Mouse (Mus musculus) layer of hippocampus, postnatal 36 days (tissue): ENCODE results near the gene Wdr83. TPM values are rescaled to one million over a fixed set of nuclear protein-coding genes. Genes with fewer than 3 reads are reported as not detected.
A peak's percentile ranks its signal among the peaks of the same experiment; 100 is the strongest.

ENCODE experiments used
- DNase-seq, 2 experiments: peaks; one replicate each; pipeline ENCODE4 v3.0.0; 2022
- total RNA-seq, 2 experiments: library from RNA; stranded (reverse); gene quantifications; 2 replicates each; pipeline ENCODE4 v1.2.3; 2021

Gene Wdr83
- total RNA-seq, 2 experiments from 2014 or later, result 26.1 to 28.4 TPM

- peak; percentile 71 to 72 for DNase-seq
Measured at GRCm38 (mm10) chr8:85076993-85077392, 4.1 kb downstream of the Wdr83 start.

GRCm38 (mm10) chr8:85076001-85076400 lies 5.1 kb downstream of the Wdr83 start:
- no peak for DNase-seq

- DNase-seq, result no peak
Measured at GRCm38 (mm10) chr8:85074617-85075016, 6.5 kb downstream of the Wdr83 start.

- no peak for DNase-seq
Measured at GRCm38 (mm10) chr8:85074167-85074566, 6.9 kb downstream of the Wdr83 start.

DNA sequence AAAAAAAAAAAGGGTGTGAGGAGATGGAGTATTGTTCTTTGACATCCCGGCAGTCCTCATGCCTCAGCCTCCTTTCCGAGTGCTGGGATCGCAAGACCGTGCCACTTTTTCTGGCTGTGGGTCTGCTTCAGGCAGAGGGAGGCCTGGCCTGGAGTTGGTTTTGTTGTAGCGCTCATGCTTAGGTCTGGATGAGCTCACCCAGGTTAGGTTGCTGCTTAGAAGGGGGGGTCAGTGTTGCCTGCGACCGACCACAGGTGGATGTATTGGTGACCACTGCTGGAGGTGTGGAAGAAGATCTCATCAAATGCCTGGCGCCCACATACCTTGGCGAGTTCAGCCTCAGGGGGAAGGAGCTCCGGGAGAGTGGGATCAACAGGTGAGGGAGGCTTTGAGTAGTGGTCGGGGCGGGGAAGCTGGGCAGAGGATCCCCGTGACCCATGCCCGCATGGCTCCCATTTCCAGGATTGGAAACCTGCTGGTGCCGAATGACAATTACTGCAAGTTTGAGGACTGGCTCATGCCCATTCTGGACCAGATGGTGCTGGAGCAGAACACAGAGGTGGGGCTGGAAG lies 8.0 kb downstream of the Wdr83 start:
- no peak for DNase-seq

DNA sequence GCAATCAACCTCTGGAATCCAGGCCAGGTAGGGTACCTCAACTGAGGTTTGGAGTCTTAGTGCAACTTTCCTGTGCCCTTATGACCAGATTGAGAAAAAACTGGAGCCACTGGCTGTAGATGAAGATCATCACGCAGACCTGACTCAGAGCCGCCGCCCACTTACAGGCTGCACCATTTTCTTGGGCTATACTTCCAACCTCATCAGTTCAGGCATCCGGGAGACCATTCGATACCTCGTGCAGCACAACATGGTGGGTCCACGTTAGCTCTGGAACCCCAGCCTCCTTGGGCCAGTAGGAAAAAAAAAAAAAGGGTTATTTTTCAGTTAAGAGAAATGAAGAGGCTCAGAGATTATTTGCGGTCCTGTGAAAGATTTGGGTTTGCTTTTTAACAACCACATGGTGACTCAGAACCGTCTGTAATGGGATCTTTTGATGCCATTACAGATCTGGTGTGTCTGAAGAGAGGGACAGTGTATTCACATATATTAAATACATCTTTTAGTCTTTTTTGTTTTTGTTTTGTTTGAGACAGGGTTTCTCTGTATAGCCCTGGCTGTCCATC lies 8.7 kb downstream of the Wdr83 start:
- no peak for DNase-seq

GRCm38 (mm10) chr8:85071514-85072281 lies 9.4 kb downstream of the Wdr83 start, which contains the start of gene Dhps:
Dhps (plus strand) TSS chr8:85071757.
- DNase-seq, result peak; percentile 87 to 90

DNA sequence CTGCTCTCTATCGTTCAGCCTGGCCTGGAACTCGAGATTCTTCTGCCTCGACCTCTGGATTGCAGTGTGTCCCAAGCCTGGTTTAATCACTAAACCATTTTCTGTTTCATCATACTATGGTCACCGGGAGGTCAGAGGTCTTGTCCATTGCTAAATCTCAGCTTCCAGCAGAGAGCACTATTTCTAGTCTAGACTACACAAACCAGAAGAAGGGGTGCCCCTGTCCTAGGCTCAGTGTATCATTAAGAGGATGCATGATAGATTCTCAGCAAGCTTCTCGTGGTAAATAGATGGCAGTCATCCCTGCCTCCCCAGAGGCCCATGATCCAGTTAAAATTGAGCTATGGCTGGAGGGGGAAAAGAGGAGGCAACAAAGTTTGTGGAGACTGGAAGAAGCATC lies 10.1 kb downstream of the Wdr83 start:
- DNase-seq, result no peak

DNA sequence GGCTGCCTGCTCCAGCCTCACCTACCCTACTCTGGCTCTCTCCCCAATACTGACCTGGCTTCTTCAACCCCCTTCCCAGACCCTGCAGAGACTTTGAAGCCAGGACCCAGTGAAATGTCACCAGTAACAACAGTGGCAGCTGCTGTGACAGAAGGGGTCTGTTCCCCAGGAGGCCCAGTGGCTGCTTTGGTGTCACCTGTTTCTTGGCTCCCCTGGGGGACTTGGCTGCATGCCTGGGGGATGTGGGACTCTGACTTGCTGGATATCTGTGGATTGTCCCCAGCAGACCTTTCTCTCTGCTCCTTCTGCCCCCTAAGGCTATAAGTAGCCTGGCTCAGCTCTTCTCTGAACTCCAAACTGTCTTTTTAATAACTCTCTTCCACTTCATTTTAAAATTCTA lies 13.1 kb downstream of the Wdr83 start, which contains the start of gene Gm5741:
Gene Gm5741, minus strand, starts transcription at position 1 of the 400 bp plus-strand sequence.
- DNase-seq, result no peak

DNA sequence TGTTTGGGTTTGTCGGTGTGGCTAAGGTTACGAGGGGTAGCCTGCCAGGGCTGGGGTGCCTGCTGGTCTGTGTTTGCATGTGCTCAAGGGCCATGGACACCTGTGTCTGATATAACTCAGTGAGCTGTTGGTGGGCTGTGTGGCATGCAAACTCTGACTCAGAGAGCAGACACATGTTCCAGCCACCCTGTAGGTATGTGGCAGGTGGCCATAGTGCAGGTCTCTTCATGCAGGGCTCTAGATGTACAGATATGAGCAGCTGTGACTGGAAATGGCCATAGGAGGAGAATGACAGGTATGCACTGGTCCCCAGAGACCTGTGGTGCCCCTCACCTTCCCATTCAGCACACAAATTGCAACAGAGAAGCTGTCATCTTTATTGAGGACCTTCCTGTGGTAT lies 14.0 kb downstream of the Wdr83 start:
- DNase-seq, result no peak

DNA sequence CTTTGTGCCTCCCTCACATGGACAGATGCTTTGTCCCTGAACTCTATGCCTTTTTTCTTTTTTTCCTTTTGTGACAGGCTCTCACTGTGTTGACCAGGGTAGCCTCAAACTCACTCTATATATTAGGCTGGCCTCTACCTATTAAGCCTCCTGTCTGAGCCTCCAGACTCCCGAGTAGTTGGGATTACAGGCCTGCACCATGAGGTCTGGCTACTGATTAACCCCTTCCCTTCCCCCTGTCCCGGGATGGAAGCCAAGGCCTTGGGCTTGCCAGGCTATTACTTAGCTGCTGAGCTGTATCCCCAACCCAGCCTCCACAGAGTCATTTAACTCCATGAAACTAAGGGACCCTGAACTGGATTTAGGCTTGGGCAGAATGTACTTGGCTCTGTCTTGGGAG lies 15.9 kb downstream of the Wdr83 start:
- no peak for DNase-seq

DNA sequence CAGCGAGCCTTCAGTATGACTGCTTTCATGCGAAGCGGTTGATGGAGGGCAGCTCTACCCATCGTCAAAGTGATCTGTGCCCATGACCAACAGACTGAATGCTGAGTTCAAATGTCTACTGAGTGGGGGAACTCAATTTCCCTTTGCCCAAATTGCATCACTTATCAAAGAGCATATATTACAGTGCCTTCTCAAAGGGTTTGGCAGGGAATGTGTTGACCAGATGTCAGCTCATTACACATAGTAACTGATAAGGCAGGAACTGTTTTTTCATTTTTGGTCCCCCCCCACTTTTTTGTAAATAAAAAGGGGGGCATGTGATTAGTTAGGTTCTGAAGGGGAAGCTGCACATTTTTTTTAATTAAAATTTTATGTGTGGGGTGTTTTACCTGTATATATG lies 18.5 kb downstream of the Wdr83 start:
- DNase-seq, result no peak

GRCm38 (mm10) chr8:85059879-85060616 lies 21.1 kb downstream of the Wdr83 start, which contains the start of gene Fbxw9:
Fbxw9 (plus strand) TSS chr8:85060055.
- peak; percentile 87 to 88 for DNase-seq

DNA sequence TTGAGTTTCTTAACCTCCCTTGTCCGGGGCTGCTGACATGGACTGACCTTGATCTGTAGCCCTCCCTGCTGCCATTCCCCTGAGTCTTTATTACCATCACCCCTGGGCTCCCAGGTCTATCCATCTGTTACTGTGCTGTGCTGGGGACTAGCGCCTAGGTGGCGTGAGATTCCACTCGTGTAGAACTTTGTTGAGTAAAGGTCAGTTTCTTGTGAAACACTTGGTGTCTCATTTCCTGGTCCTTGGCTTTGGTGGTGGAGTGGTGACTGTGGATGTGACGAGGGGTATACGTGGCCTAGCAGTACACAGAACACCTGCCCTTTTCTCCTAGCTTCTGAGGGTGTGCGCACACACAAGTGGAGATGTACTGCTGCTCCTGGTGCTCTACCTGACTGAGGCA lies 23.7 kb downstream of the Wdr83 start:
- no peak for DNase-seq

- DNase-seq, result no peak
Measured at GRCm38 (mm10) chr8:85043619-85044018, 37.5 kb downstream of the Wdr83 start.

- peak; percentile 57 to 59 for DNase-seq
Measured at GRCm38 (mm10) chr8:85037681-85038531, 43.2 kb downstream of the Wdr83 start.

DNA sequence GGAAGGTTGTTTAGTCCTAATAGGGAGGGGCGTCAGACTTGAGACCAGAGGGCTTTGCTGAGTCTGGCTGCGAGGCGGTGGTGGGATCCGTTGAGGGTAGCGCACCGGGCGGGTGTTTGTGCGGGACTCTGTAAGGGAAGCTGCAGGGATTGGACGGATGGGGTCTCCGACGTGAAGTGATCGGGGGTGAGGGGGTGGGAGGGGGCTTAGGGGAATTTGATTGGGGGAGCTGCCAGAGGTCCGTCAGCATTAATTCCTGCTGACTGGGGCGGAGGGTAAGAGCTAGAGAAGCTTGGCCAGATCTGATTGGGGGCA lies 43.8 kb downstream of the Wdr83 start:
- no peak for DNase-seq

DNA sequence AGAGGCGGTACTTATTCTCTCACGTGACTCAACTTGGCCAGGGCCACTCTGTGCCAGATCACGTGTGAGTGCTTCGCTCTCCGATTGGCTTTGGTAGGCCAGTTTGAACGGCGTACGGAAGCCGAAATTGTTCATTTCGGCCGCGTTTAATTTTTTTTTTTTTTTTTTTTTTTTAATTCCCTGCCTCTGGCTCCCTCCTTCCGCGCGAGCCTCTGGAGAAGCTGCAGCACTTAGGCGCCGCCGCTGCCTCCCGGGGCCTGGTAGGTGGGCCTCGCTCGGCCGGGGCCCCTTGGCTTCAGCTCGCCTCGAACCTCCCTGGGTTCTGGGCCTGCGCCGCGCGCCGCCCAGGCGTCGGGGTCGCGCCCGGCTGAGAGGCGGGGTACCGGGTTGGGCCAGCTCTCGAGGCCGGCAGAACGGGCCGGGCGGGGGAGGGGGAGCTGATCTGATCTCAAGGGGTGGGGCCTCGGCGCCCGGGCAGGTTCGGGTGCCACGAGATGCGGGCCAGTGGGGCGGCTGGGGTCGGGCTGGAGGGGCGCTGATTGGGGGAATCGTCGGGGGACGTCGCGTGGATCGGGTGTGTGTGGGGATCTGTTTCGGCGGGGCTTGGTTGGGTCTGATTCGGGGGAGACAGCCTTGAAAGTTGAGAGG lies 44.3 kb downstream of the Wdr83 start, which contains the start of gene Tnpo2:
Gene Tnpo2, plus strand, starts transcription at position 198 of the 648 bp plus-strand sequence.
- DNase-seq, result peak; percentile 86 to 87

GRCm38 (mm10) chr8:85036381-85036717 lies 44.8 kb downstream of the Wdr83 start:
- no peak for DNase-seq

GRCm38 (mm10) chr8:85035728-85036310 lies 45.3 kb downstream of the Wdr83 start:
- DNase-seq, result peak in 1 of 2 experiments; percentile 23

GRCm38 (mm10) chr8:85035165-85035727 lies 45.9 kb downstream of the Wdr83 start:
- no peak for DNase-seq
